Comparison of ENCODE assay signal across 11 mouse cellular contexts in the genomic region with DNA sequence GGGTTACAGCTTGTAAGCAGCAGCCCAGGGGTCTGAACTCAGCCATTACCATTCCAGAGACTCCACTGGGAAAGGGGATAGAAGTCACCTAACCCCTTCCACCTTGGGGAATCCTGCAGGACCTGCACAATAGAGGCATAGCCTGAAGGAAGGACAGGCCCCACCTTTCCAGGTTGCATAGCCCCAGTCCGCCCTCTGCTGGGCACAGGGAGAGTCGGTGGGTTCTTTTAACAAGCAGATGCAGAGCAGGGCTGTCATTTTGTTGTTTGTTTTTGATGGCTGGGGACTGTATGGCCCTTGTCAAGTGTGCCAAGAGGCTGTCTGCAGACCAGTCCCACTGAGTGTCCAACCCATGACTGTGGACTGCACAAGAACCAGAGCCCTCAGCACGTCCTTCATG. TPM values are rescaled to one million over a fixed set of nuclear protein-coding genes. Genes with fewer than 3 reads are reported as not detected.
DNase-seq lines count a peak whose midpoint lies in the region; TF ChIP-seq lines count a peak whose summit lies in the region.
"Not testable (repeated sequence)": the region's sequence is repeated elsewhere in the genome, so short reads cannot be mapped to it uniquely, and the experiment has no call there.
"Had no signal": no experiment of that assay in that cellular context is flagged by ENCODE, and none has a peak within 500 bp of the region (broad histone marks: within the 10 kb centered on the region; RNA-seq: fewer than 3 reads in every experiment).

No protein-coding gene starts in this region.

- peak; percentile 17 for DNase-seq in Muller cell, postnatal 12 days (ENCODE audit: inconsistent ontology term)
- DNase-seq in cerebellum, adult 11 months: peak; percentile 23
- peak; percentile 46 for DNase-seq in kidney, adult 18-20 months
- peak; percentile 37 to 40 for DNase-seq in left cerebral cortex, adult 18-20 months (ENCODE audit: low spot score in 2 of 2)
- peak; percentile 21 for DNase-seq in lung, postnatal 14 days
- peak; percentile 32 for DNase-seq in right cerebral cortex, postnatal 25 days
- DNase-seq in urinary bladder, postnatal 14 days (ENCODE audit: low spot score): peak; percentile 28

- TF ChIP-seq CTCF in embryonic fibroblast, embryonic 13.5 days (IDR thresholded peaks at IDR 0.05; ENCODE audit: borderline replicate concordance, insufficient read depth, low read length): peak; percentile 47; the same call in 1 of the 2 replicates

- H3K4me1 ChIP-seq in embryonic fibroblast, embryonic 13.5 days (ENCODE audit: control insufficient read depth, insufficient read depth, low read length): not testable (repeated sequence)

- H3K4me3 ChIP-seq in embryonic fibroblast, embryonic 13.5 days (ENCODE audit: insufficient read depth, low read length): not testable (repeated sequence)

- not testable (repeated sequence) for H3K27ac ChIP-seq in embryonic fibroblast, embryonic 13.5 days (ENCODE audit: insufficient read depth, low read length)

- TF ChIP-seq POLR2A in embryonic fibroblast, embryonic 13.5 days (IDR thresholded peaks at IDR 0.05; ENCODE audit: low read depth, low read length): not testable (repeated sequence)

RNA-seq across cellular contexts. Expression of gene Spr, which starts 4.8 kb away (rescaled TPM):
- polyA plus RNA-seq in embryonic fibroblast, embryonic 13.5 days (2011; ENCODE audit: insufficient read length, low read depth, missing spikeins): 29.7 and 38.2 TPM in 2 replicates
- total RNA-seq in left cerebral cortex, adult 18-20 months (2021): 10 to 100 TPM; 48.4 to 51.5 TPM

RNA-seq across cellular contexts. Expression of gene Emx1, which starts 54.4 kb away (rescaled TPM):
- not detected in 2 replicates for polyA plus RNA-seq in embryonic fibroblast, embryonic 13.5 days (2011; ENCODE audit: insufficient read length, low read depth, missing spikeins)
- 10 to 100 TPM; 32.5 to 42.6 TPM for total RNA-seq in left cerebral cortex, adult 18-20 months (2021)
- total RNA-seq: gastrocnemius, postnatal 36 days; heart, postnatal 25 days had no signal
- polyA plus RNA-seq: neural tube, embryonic 11.5 days had no signal
